Mouse (Mus musculus) stomach, postnatal 0 days (tissue): ENCODE results near the gene Gas7.

Experiments used
- CTCF ChIP-seq: IDR thresholded peaks from 2 replicates; pipeline ENCODE4 v1.5.1; 2016; ENCODE audit warnings: antibody characterized with exemption, low read depth, mild to moderate bottlenecking, moderate library complexity
- EP300 ChIP-seq: optimal IDR thresholded peaks from 2 replicates; pipeline ENCODE3; 2016; ENCODE audit warnings: antibody characterized with exemption

GRCm38 (mm10) chr11:67596856-67597255, 141.6 kb downstream of the Gas7 start:
- TF ChIP-seq CTCF (no peak), EP300 (no peak)
